Mouse (Mus musculus) cortical plate, adult 2 months (tissue): Measurements from ENCODE around the gene Cpsf4. TPM values are rescaled to one million over a fixed set of nuclear protein-coding genes. Genes with fewer than 3 reads are reported as not detected.
"Not testable (repeated sequence)": the region's sequence is repeated elsewhere in the genome, so short reads cannot be mapped to it uniquely, and the experiment has no call there.

Experiments used
- H3K27ac ChIP-seq: fragments of 200-500 bp; 2 replicates; pipeline ENCODE4 v1.5.1; 2012; ENCODE audit warnings: low read length, control low read depth, inconsistent platforms; ENCODE audit not compliant: insufficient read depth
- H3K4me1 ChIP-seq: fragments of 200-500 bp; 2 replicates; pipeline ENCODE4 v1.6.1; 2011; ENCODE audit warnings: low read length; ENCODE audit not compliant: control insufficient read depth, insufficient read depth
- H3K4me3 ChIP-seq: fragments of 200-500 bp; 2 replicates; pipeline ENCODE4 v1.5.1; 2011; ENCODE audit warnings: mild to moderate bottlenecking, low read length, control low read depth; ENCODE audit not compliant: insufficient read depth
- CTCF ChIP-seq: fragments of 200-500 bp; IDR thresholded peaks from 2 replicates; pipeline ENCODE4 v1.5.1; 2011; ENCODE audit warnings: mild to moderate bottlenecking, control low read depth, low read length; ENCODE audit not compliant: insufficient read depth; ENCODE audit errors: extremely low read depth
- POLR2A ChIP-seq: fragments of 200-500 bp; IDR thresholded peaks from 2 replicates; pipeline ENCODE4 v1.6.1; 2011; ENCODE audit warnings: mild to moderate bottlenecking, low read length, control low read depth; ENCODE audit not compliant: insufficient read depth; ENCODE audit errors: extremely low read depth
- polyA plus RNA-seq: library from polyadenylated mRNA; depleted of rRNA; stranded (reverse); fragments of >200 nt; gene quantifications from 2 replicates; pipeline ENCODE4 v1.2.3, GENCODE M21; 2012; rRNA removed

Gene Cpsf4
- polyA plus RNA-seq, 1 experiment = 39.1 TPM

DNA sequence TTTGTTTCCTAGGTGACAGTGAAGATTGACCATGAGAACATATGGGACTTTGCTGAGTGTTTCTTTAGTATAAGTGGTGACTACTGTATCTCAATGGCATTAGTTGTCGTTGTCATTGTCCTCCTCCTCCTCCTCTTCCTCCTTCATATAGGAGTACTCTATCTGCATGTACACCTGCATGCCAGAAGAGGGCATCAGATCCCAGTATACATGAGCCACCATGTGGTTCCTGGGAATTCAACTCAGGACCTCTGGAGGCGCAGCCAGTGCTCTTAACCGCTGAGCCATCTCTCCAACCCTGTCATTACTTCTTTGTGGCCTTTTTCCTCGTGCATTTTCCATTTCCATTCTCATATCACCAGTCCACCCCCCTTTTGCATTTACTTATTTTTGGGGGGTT, 47.7 kb downstream of the Cpsf4 start:
- TF ChIP-seq CTCF (no peak), POLR2A (no peak)
- Histone ChIP-seq H3K27ac (no peak overlapping the region), H3K4me1 (no peaks in the 10 kb centered on the region), H3K4me3 (no peak overlapping the region)

GRCm38 (mm10) chr5:145217746-145218145, 50.7 kb downstream of the Cpsf4 start:
- Histone ChIP-seq H3K27ac (no peak overlapping the region), H3K4me3 (no peak overlapping the region), H3K4me1 (no peaks in the 10 kb centered on the region)
- TF ChIP-seq POLR2A (no peak), CTCF (no peak)

- TF ChIP-seq POLR2A = no peak
- no peak for TF ChIP-seq CTCF
- Histone ChIP-seq H3K4me1 (no peaks in the 10 kb centered on the region), H3K27ac (no peak overlapping the region), H3K4me3 (no peak overlapping the region)
Observed at GRCm38 (mm10) chr5:145218206-145218605, 51.2 kb downstream of the Cpsf4 start.

DNA sequence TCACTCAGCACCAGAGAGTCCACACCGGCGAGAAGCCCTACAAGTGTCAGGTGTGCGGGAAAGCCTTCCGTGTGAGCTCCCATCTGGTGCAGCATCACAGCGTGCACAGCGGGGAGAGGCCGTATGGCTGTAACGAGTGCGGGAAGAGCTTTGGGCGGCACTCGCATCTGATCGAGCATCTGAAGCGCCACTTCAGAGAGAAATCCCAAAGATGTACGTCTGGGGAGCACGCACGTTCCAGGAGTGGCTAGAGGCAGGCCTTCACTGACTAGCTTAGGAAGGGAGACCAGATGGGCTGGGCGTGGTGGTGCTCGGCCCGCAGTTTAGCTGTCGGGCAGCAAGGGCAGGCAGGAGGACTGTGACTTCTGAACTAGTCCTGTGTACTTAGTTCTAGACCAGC, 51.7 kb downstream of the Cpsf4 start:
- no peaks in the 10 kb centered on the region for H3K4me1 ChIP-seq
- H3K27ac ChIP-seq = no peak overlapping the region
- no peak for TF ChIP-seq POLR2A
- no peak for TF ChIP-seq CTCF
- no peak overlapping the region for H3K4me3 ChIP-seq

DNA sequence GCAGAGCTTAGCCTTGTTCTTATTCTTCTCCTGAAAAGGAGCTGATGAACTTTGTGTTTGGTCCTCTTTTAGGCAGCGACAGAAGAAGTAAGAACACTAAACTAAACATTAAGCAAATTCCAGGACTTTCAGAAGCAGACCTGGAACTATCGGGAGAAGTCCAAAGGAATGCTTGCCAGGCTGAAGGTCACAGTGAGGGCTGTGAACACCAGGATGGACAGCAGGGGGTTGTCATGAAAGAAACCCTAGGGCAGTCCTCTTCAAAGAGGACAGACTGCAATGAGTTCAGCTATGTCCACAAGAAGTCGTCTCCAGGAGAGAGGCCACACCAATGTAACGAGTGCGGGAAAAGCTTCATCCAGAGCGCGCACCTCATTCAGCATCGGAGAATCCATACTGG, 53.0 kb downstream of the Cpsf4 start:
- H3K27ac ChIP-seq = no peak overlapping the region
- no peaks in the 10 kb centered on the region for H3K4me1 ChIP-seq
- TF ChIP-seq CTCF (no peak), POLR2A (no peak)
- no peak overlapping the region for H3K4me3 ChIP-seq

GRCm38 (mm10) chr5:145222840-145223239, 55.8 kb downstream of the Cpsf4 start:
- no peak for TF ChIP-seq POLR2A
- no peak for TF ChIP-seq CTCF
- Histone ChIP-seq H3K4me3 (no peak overlapping the region), H3K4me1 (no peaks in the 10 kb centered on the region), H3K27ac (no peak overlapping the region)

GRCm38 (mm10) chr5:145223395-145223794, 56.4 kb downstream of the Cpsf4 start:
- Histone ChIP-seq H3K4me3 (no peak overlapping the region), H3K27ac (no peak overlapping the region)
- TF ChIP-seq POLR2A = no peak
- no peak for TF ChIP-seq CTCF

DNA sequence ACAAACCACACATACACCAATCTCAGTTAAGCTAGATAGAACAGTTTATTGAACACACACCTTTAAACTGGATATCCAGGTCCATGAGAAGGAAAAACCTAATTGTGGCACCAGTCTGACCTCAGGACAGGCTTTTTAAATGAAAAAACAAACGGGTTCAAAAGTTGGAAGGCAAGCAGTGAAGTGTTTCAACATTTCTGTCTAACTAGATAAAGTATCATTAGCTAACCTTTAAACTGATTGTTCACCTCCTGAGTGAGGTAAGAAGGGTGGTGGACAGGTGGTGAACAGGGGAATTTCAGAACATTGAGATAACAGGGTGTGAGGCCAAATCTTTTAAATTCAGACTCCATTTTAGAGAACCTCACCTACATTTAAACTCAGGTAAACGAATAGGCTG, 59.4 kb downstream of the Cpsf4 start:
- TF ChIP-seq CTCF = no peak
- no peak for TF ChIP-seq POLR2A
- Histone ChIP-seq H3K4me3 (no peak overlapping the region), H3K4me1 (no peaks in the 10 kb centered on the region), H3K27ac (no peak overlapping the region)

More at GRCm38 (mm10) chr5:145223395-145223794, 56.4 kb downstream of the Cpsf4 start:
- no peaks in the 10 kb centered on the region for H3K4me1 ChIP-seq

DNA sequence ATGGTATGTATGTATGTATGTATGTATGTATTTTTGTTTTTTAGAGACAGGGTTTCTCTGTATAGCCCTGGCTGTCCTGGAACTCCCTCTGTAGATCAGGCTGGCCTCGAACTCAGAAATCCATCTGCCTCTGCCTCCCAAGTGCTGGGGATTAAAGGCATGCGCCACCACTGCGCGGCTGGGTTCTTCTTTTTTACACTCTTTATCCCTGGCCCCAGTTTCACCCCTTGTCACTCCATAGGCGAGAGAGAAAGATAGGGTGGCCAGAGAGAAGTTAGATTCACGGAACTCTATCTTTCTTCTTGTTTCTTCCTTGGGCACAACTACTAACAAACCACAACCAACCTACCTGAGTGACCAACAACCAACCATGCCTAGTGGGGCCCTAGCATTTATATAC, 62.3 kb downstream of the Cpsf4 start:
- not testable (repeated sequence) for H3K4me1 ChIP-seq, H3K4me3 ChIP-seq, H3K27ac ChIP-seq

GRCm38 (mm10) chr5:145230641-145231040, 63.6 kb downstream of the Cpsf4 start:
- Histone ChIP-seq H3K4me1 (no peaks in the 10 kb centered on the region; the same call in 1 of the 2 replicates), H3K27ac (no peak overlapping the region), H3K4me3 (no peak overlapping the region; the same call in 1 of the 2 replicates)
- no peak for TF ChIP-seq POLR2A
- TF ChIP-seq CTCF = no peak

- Histone ChIP-seq H3K4me3 (peak within 1 kb of the TSS; percentile 59), H3K27ac (peak within 1 kb of the TSS; percentile 95), H3K4me1 (no peaks in the 10 kb centered on the region; the same call in 1 of the 2 replicates)
- TF ChIP-seq POLR2A (peak; percentile 90), CTCF (no peak)
Observed at GRCm38 (mm10) chr5:145231367-145231871, 64.4 kb downstream of the Cpsf4 start, which contains the start of gene Zfp655. Gene Zfp655, plus strand, starts transcription at chr5:145231715.

Other genes with a start within 250 kb of the Cpsf4 start
- gene Smurf1, start 201.4 kb upstream of the Cpsf4 start, polyA plus RNA-seq = 33.8 and 34.0 TPM in 2 replicates
- gene Gm4871, start 134.5 kb upstream of the Cpsf4 start, polyA plus RNA-seq = not detected in 2 replicates
- not detected in 2 replicates for gene 1700018F24Rik, start 124.2 kb upstream of the Cpsf4 start, polyA plus RNA-seq
- gene Arpc1a, start 83.4 kb upstream of the Cpsf4 start, polyA plus RNA-seq = 253 and 254 TPM in 2 replicates
- not detected in 2 replicates for gene Kpna7, start 83.2 kb upstream of the Cpsf4 start, polyA plus RNA-seq
- gene Arpc1b, start 53.0 kb upstream of the Cpsf4 start, polyA plus RNA-seq = 74.5 and 84.6 TPM in 2 replicates
- 74.2 and 92.2 TPM in 2 replicates for gene Pdap1, start 27.0 kb upstream of the Cpsf4 start, polyA plus RNA-seq
- 104 and 105 TPM in 2 replicates for gene Bud31, start 26.9 kb upstream of the Cpsf4 start, polyA plus RNA-seq
- gene Ptcd1, start 105 bp upstream of the Cpsf4 start, polyA plus RNA-seq = 16.4 and 18.5 TPM in 2 replicates
- 380 and 392 TPM in 2 replicates for gene Atp5j2, start 24.8 kb downstream of the Cpsf4 start, polyA plus RNA-seq
- gene Zkscan14, start 34.7 kb downstream of the Cpsf4 start, polyA plus RNA-seq = 8.5 and 9.8 TPM in 2 replicates
- gene Zkscan5, start 37.3 kb downstream of the Cpsf4 start, polyA plus RNA-seq = 9.3 and 10.0 TPM in 2 replicates
- gene Zfp655, start 64.5 kb downstream of the Cpsf4 start, polyA plus RNA-seq = 21.7 and 22.9 TPM in 2 replicates
- gene Zscan25, start 113.3 kb downstream of the Cpsf4 start, polyA plus RNA-seq = 15.1 and 15.8 TPM in 2 replicates
- 0.04 and 0.06 TPM in 2 replicates for gene Cyp3a57, start 178.1 kb downstream of the Cpsf4 start, polyA plus RNA-seq